Mouse (Mus musculus): Measurements from ENCODE around the gene Serinc2.

DNA sequence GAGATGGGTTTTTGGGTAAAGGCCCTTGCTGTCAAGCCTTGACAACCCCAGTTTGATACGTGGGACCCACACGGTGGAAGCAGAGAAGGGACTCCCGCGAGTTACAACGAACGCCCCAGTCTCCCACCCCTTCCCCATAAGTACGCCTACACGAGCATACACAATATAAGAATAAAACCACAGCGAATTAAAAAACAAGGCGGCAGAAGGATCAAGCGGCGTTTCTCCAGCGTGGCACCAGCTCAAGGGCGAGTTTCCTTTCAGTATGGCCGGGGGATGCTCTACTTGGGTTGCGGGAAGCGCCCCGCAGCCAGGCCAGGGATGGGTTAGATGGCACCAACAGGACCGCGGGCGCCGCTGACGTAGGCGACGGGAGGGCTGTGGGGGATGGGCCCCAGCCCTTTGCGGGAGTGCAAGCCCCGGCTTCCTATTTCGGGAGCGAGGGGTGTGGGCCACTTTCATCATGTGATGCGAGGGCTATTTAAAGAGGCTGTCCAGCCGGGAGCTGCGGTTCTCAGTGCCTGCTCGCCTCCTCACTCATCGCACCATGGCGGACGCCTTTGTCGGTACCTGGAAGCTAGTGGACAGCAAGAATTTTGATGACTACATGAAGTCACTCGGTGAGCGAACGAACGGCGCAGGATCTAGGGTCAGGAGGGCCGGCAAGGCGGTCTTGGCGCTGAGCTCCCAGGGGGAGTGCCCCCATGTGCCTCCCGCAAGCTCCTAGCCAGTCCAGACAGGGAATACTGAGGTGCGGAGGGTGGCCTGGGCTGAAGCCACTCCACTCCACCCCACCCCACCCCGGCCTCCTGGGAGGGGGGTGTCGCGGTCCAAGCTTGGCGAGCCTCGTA is 29.5 kb upstream of the Serinc2 start, which contains the start of the genes Fabp3 and Gm10570:
- TF ChIP-seq CTCF (IDR thresholded peaks at IDR 0.05; ENCODE audit: low read depth, low read length) (no peak), POLR2A (IDR thresholded peaks at IDR 0.05; ENCODE audit: insufficient read depth, low read length) (peak; percentile 93), EP300 (IDR thresholded peaks at IDR 0.05; ENCODE audit: insufficient read depth, low read depth, low read length) (peak; percentile 83; the same call in 1 of the 2 replicates)

All from ES-Bruce4 (cell line).